ENCODE assay signal across 8 mouse cellular contexts in genomic region chr4:57294971-57295656, GRCm38 (mm10). TPM values are rescaled to one million over a fixed set of nuclear protein-coding genes. Genes with fewer than 3 reads are reported as not detected.
DNase-seq lines count a peak whose midpoint lies in the region; ATAC-seq lines count a peak whose summit lies in the region.

No protein-coding gene starts in this region.

- no peak overlapping the region for H3K27ac ChIP-seq in hindbrain, embryonic 15.5 days (replicated peaks)
- H3K27ac ChIP-seq in hindbrain, embryonic 13.5 days = no peak overlapping the region

- H3K36me3 ChIP-seq in hindbrain, embryonic 15.5 days = no peaks in the 10 kb centered on the region
- no peaks in the 10 kb centered on the region for H3K36me3 ChIP-seq in hindbrain, embryonic 13.5 days

- peak; percentile 85 for DNase-seq in brain, adult 2 months (ENCODE audit: low read depth, low spot score)
- DNase-seq in gastrocnemius, postnatal 4 days (ENCODE audit: low spot score in 2 of 2) = peak; percentile 33 to 71
- DNase-seq in kidney, postnatal 14 days = peak; percentile 69
- DNase-seq in ovary, postnatal 36 days (ENCODE audit: low spot score) = peak; percentile 79
- no peak for DNase-seq in embryo, embryonic 9.5 days (ENCODE audit: extremely low spot score)
- no peak for DNase-seq in thymus, postnatal 10 days (ENCODE audit: low spot score in 2 of 2)

- 61% methylated on average over 9 of the region's 9 CpGs for WGBS in hindbrain, embryonic 15.5 days
- WGBS in hindbrain, embryonic 13.5 days = 71% methylated on average over 9 of the region's 9 CpGs

- no peaks in the 10 kb centered on the region for H3K9me3 ChIP-seq in hindbrain, embryonic 15.5 days
- H3K9me3 ChIP-seq in hindbrain, embryonic 13.5 days = no peaks in the 10 kb centered on the region

- H3K4me1 ChIP-seq in hindbrain, embryonic 15.5 days (replicated peaks) = peaks cover 21% of the 10 kb centered on the region
- H3K4me1 ChIP-seq in hindbrain, embryonic 13.5 days (replicated peaks) = peaks cover 27% of the 10 kb centered on the region

- no peak overlapping the region for H3K9ac ChIP-seq in hindbrain, embryonic 15.5 days
- no peak overlapping the region for H3K9ac ChIP-seq in hindbrain, embryonic 13.5 days

- no peak overlapping the region for H3K4me2 ChIP-seq in hindbrain, embryonic 15.5 days
- H3K4me2 ChIP-seq in hindbrain, embryonic 13.5 days = no peak overlapping the region

- no peak overlapping the region for H3K4me3 ChIP-seq in hindbrain, embryonic 15.5 days
- no peak overlapping the region for H3K4me3 ChIP-seq in hindbrain, embryonic 13.5 days

- peak; percentile 41; the same call in 1 of the 2 replicates for ATAC-seq in hindbrain, embryonic 15.5 days (ENCODE audit: low FRiP score, low read depth)
- no peak for ATAC-seq in hindbrain, embryonic 13.5 days (ENCODE audit: low FRiP score)

- H3K27me3 ChIP-seq in hindbrain, embryonic 15.5 days = peaks cover 3% of the 10 kb centered on the region; the same call in 1 of the 2 replicates
- H3K27me3 ChIP-seq in hindbrain, embryonic 13.5 days = peaks cover 37% of the 10 kb centered on the region

RNA-seq across cellular contexts. Expression of gene Ptpn3, which starts 6.5 kb away (rescaled TPM):
- polyA plus RNA-seq in hindbrain, embryonic 15.5 days (2015; fragmentation: Nextera tagmentation; extraction: Ambion mirVana) = 3.7 and 4.0 TPM in 2 replicates
- 3.9 and 4.5 TPM in 2 replicates for polyA plus RNA-seq in hindbrain, embryonic 13.5 days (2015; fragmentation: Nextera tagmentation; extraction: Ambion mirVana)
- total RNA-seq in gastrocnemius, postnatal 4 days (2021) = 10 to 100 TPM; 11.0 to 15.6 TPM

Comparison
In these comparisons a context has a peak if more than half of its experiments do, and no peak if none do; other contexts are left out.
1. DNase-seq: peak in brain, adult 2 months (single experiment), gastrocnemius, postnatal 4 days (2 of 2), kidney, postnatal 14 days (single experiment) and ovary, postnatal 36 days (single experiment); none in embryo, embryonic 9.5 days (single experiment) and thymus, postnatal 10 days (0 of 2).